In the genomic region with DNA sequence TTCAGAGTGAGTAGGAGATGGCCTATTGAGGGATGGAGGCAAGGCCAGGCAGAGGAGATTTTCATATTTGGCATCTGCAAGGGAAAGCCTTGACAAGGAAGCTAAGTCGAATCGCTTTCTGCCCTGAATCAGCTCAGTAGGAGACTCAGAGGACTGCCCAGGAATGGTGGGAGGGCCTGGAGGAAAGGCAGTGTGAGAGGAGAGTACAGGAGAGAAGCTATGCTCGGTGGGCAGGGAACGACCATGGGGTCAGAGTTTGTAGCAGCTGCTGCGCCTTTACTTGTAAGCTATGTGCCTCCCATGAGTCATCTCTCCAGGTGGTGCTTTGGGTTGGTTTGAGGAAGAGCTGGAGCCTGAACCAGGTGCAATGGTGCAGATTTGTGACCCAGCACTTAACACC, we compare ENCODE assay signal across 8 mouse cellular contexts. TPM values are rescaled to one million over a fixed set of nuclear protein-coding genes. Genes with fewer than 3 reads are reported as not detected.
DNase-seq lines count a peak whose midpoint lies in the region; ATAC-seq and TF ChIP-seq lines count a peak whose summit lies in the region.

No protein-coding gene starts in this region.

- no peak for ATAC-seq in embryonic facial prominence, embryonic 14.5 days (ENCODE audit: low read depth)
- no peak for ATAC-seq in intestine, embryonic 16.5 days
- ATAC-seq in neural tube, embryonic 13.5 days (ENCODE audit: low read depth): no peak

- H3K9ac ChIP-seq in embryonic facial prominence, embryonic 14.5 days (ENCODE audit: low read depth, low read length): peak overlapping the region; percentile 98; the same call in 1 of the 2 replicates
- H3K9ac ChIP-seq in intestine, embryonic 16.5 days (ENCODE audit: low read depth, low read length): peak overlapping the region; percentile 38; the same call in 1 of the 2 replicates
- H3K9ac ChIP-seq in neural tube, embryonic 13.5 days: peak overlapping the region; percentile 99

- no peak overlapping the region; the same call in 1 of the 2 replicates for H3K4me3 ChIP-seq in layer of hippocampus, adult 2 months
- H3K4me3 ChIP-seq in embryonic facial prominence, embryonic 14.5 days (ENCODE audit: low read depth, low read length): peak overlapping the region; percentile 91
- peak overlapping the region; percentile 12 for H3K4me3 ChIP-seq in intestine, embryonic 16.5 days (ENCODE audit: low read length)
- peak overlapping the region; percentile 100 for H3K4me3 ChIP-seq in neural tube, embryonic 13.5 days

- peaks cover 19% of the 10 kb centered on the region for H3K4me1 ChIP-seq in embryonic facial prominence, embryonic 14.5 days (ENCODE audit: control insufficient read depth, insufficient read depth, low read length)
- peaks cover 22% of the 10 kb centered on the region for H3K4me1 ChIP-seq in intestine, embryonic 16.5 days (ENCODE audit: control insufficient read depth, insufficient read depth, low read length)
- H3K4me1 ChIP-seq in neural tube, embryonic 13.5 days (replicated peaks): peaks cover 38% of the 10 kb centered on the region

- no peaks in the 10 kb centered on the region for H3K27me3 ChIP-seq in embryonic facial prominence, embryonic 14.5 days (replicated peaks; ENCODE audit: control insufficient read depth, insufficient read depth, low read length)
- no peaks in the 10 kb centered on the region for H3K27me3 ChIP-seq in intestine, embryonic 16.5 days (replicated peaks; ENCODE audit: control insufficient read depth, insufficient read depth, low read length)
- H3K27me3 ChIP-seq in neural tube, embryonic 13.5 days: no peaks in the 10 kb centered on the region

- 31% methylated on average over 5 of the region's 5 CpGs for WGBS in embryonic facial prominence, embryonic 14.5 days
- WGBS in intestine, embryonic 16.5 days: 48% methylated on average over 5 of the region's 5 CpGs
- WGBS in neural tube, embryonic 13.5 days: 41% methylated on average over 5 of the region's 5 CpGs

- no peak for DNase-seq in layer of hippocampus, adult 2 months (ENCODE audit: low spot score in 2 of 2)
- DNase-seq in layer of hippocampus, postnatal 10 days (ENCODE audit: low spot score in 2 of 2): no peak
- DNase-seq in embryonic facial prominence, embryonic 14.5 days (ENCODE audit: low spot score): no peak
- DNase-seq in embryo, embryonic 10 days (ENCODE audit: low spot score): no peak
- DNase-seq in retina, postnatal 1 day: no peak
- no peak for DNase-seq in left cerebral cortex, postnatal 14 days (ENCODE audit: low spot score in 2 of 2)

- peak overlapping the region; percentile 88 for H3K4me2 ChIP-seq in embryonic facial prominence, embryonic 14.5 days (ENCODE audit: low read depth, low read length)
- peak overlapping the region; percentile 64 for H3K4me2 ChIP-seq in intestine, embryonic 16.5 days (ENCODE audit: low read depth, low read length)
- H3K4me2 ChIP-seq in neural tube, embryonic 13.5 days: peak overlapping the region; percentile 86

- H3K36me3 ChIP-seq in embryonic facial prominence, embryonic 14.5 days (ENCODE audit: control insufficient read depth, insufficient read depth, low read length): peaks cover 12% of the 10 kb centered on the region; the same call in 1 of the 2 replicates
- no peaks in the 10 kb centered on the region; the same call in none of the 2 replicates for H3K36me3 ChIP-seq in intestine, embryonic 16.5 days (ENCODE audit: control insufficient read depth, insufficient read depth, low read length)
- peaks cover 27% of the 10 kb centered on the region for H3K36me3 ChIP-seq in neural tube, embryonic 13.5 days

- intact Hi-C loops in left cerebral cortex, postnatal 14 days (cut with DNase I): no loop called here

- no peak for TF ChIP-seq CTCF in layer of hippocampus, adult 2 months (conservative IDR thresholded peaks at IDR 0.05)

- no peaks in the 10 kb centered on the region for H3K9me3 ChIP-seq in embryonic facial prominence, embryonic 14.5 days (ENCODE audit: control insufficient read depth, low read length)
- H3K9me3 ChIP-seq in intestine, embryonic 16.5 days (ENCODE audit: control insufficient read depth, low read length): no peaks in the 10 kb centered on the region
- H3K9me3 ChIP-seq in neural tube, embryonic 13.5 days: no peaks in the 10 kb centered on the region

- peak overlapping the region; percentile 32; the same call in 1 of the 2 replicates for H3K27ac ChIP-seq in layer of hippocampus, adult 2 months
- no peak overlapping the region for H3K27ac ChIP-seq in embryonic facial prominence, embryonic 14.5 days (replicated peaks; ENCODE audit: low read depth, low read length)
- H3K27ac ChIP-seq in intestine, embryonic 16.5 days (ENCODE audit: low read length): no peak overlapping the region
- peak overlapping the region; percentile 99; the same call in 1 of the 2 replicates for H3K27ac ChIP-seq in neural tube, embryonic 13.5 days (replicated peaks)

RNA-seq across cellular contexts. Expression of a gene that starts 1.7 kb away (rescaled TPM):
- total RNA-seq in layer of hippocampus, adult 2 months (2021): 100 to 1,000 TPM; 333 to 394 TPM
- total RNA-seq in layer of hippocampus, postnatal 10 days (2021): 100 to 1,000 TPM; 332 TPM
- polyA plus RNA-seq in embryonic facial prominence, embryonic 14.5 days (2014; fragmentation: Nextera tagmentation; extraction: Ambion mirVana): 283 and 350 TPM in 2 replicates
- polyA plus RNA-seq in intestine, embryonic 16.5 days (2015; fragmentation: Nextera tagmentation; extraction: Ambion mirVana): 499 and 529 TPM in 2 replicates
- polyA plus RNA-seq in neural tube, embryonic 13.5 days (2015; fragmentation: Nextera tagmentation; extraction: Ambion mirVana): 624 and 700 TPM in 2 replicates
- 100 to 1,000 TPM; 288 to 295 TPM for total RNA-seq in left cerebral cortex, postnatal 14 days (2021)

RNA-seq across cellular contexts. Expression of a gene that starts 2.1 kb away (rescaled TPM):
- total RNA-seq in layer of hippocampus, adult 2 months (2021): 10 to 100 TPM; 19.7 to 19.8 TPM
- total RNA-seq in layer of hippocampus, postnatal 10 days (2021): 10 to 100 TPM; 22.7 to 23.2 TPM
- polyA plus RNA-seq in embryonic facial prominence, embryonic 14.5 days (2014; fragmentation: Nextera tagmentation; extraction: Ambion mirVana): 21.8 and 26.5 TPM in 2 replicates
- polyA plus RNA-seq in intestine, embryonic 16.5 days (2015; fragmentation: Nextera tagmentation; extraction: Ambion mirVana): 27.8 and 32.5 TPM in 2 replicates
- polyA plus RNA-seq in neural tube, embryonic 13.5 days (2015; fragmentation: Nextera tagmentation; extraction: Ambion mirVana): 26.2 and 32.7 TPM in 2 replicates
- total RNA-seq in left cerebral cortex, postnatal 14 days (2021): 10 to 100 TPM; 21.7 to 24.6 TPM

RNA-seq across cellular contexts. Expression of a gene that starts 35.7 kb away (rescaled TPM):
- 10 to 100 TPM; 93.6 to 97.7 TPM for total RNA-seq in layer of hippocampus, adult 2 months (2021)
- 10 to 100 TPM; 50.2 to 54.7 TPM for total RNA-seq in layer of hippocampus, postnatal 10 days (2021)
- 33.8 and 38.1 TPM in 2 replicates for polyA plus RNA-seq in embryonic facial prominence, embryonic 14.5 days (2014; fragmentation: Nextera tagmentation; extraction: Ambion mirVana)
- polyA plus RNA-seq in intestine, embryonic 16.5 days (2015; fragmentation: Nextera tagmentation; extraction: Ambion mirVana): 17.5 and 21.0 TPM in 2 replicates
- polyA plus RNA-seq in neural tube, embryonic 13.5 days (2015; fragmentation: Nextera tagmentation; extraction: Ambion mirVana): 25.2 and 26.3 TPM in 2 replicates
- total RNA-seq in left cerebral cortex, postnatal 14 days (2021): 10 to 100 TPM; 60.9 to 70.2 TPM

RNA-seq across cellular contexts. Expression of a gene that starts 42.9 kb away (rescaled TPM):
- total RNA-seq in layer of hippocampus, adult 2 months (2021): 10 to 100 TPM; 87.7 to 95.3 TPM
- total RNA-seq in layer of hippocampus, postnatal 10 days (2021): 10 to 100 TPM; 35.7 to 39.8 TPM
- 3.8 and 4.8 TPM in 2 replicates for polyA plus RNA-seq in embryonic facial prominence, embryonic 14.5 days (2014; fragmentation: Nextera tagmentation; extraction: Ambion mirVana)
- 0.69 and 0.71 TPM in 2 replicates for polyA plus RNA-seq in intestine, embryonic 16.5 days (2015; fragmentation: Nextera tagmentation; extraction: Ambion mirVana)
- 0.64 and 0.99 TPM in 2 replicates for polyA plus RNA-seq in neural tube, embryonic 13.5 days (2015; fragmentation: Nextera tagmentation; extraction: Ambion mirVana)
- total RNA-seq in left cerebral cortex, postnatal 14 days (2021): 10 to 100 TPM; 61.7 to 63.2 TPM

RNA-seq across cellular contexts. Expression of a gene that starts 51.3 kb away (rescaled TPM):
- 1 to 10 TPM; 4.2 to 4.9 TPM for total RNA-seq in layer of hippocampus, adult 2 months (2021)
- total RNA-seq in layer of hippocampus, postnatal 10 days (2021): 10 to 100 TPM; 41.3 to 45.4 TPM
- polyA plus RNA-seq in embryonic facial prominence, embryonic 14.5 days (2014; fragmentation: Nextera tagmentation; extraction: Ambion mirVana): 38.0 and 41.9 TPM in 2 replicates
- polyA plus RNA-seq in intestine, embryonic 16.5 days (2015; fragmentation: Nextera tagmentation; extraction: Ambion mirVana): 112 and 120 TPM in 2 replicates
- polyA plus RNA-seq in neural tube, embryonic 13.5 days (2015; fragmentation: Nextera tagmentation; extraction: Ambion mirVana): 16.5 and 18.9 TPM in 2 replicates
- 10 to 100 TPM; 27.6 to 32.5 TPM for total RNA-seq in left cerebral cortex, postnatal 14 days (2021)

Comparison
In these comparisons a context has a peak if more than half of its experiments do, and no peak if none do; other contexts are left out.
1. H3K27ac ChIP-seq: peak in layer of hippocampus, adult 2 months (single experiment) and neural tube, embryonic 13.5 days (single experiment); none in embryonic facial prominence, embryonic 14.5 days (single experiment) and intestine, embryonic 16.5 days (single experiment).
2. H3K9ac ChIP-seq: peak in every context shown above with its lines; median percentile 99 in neural tube, embryonic 13.5 days; 98 in embryonic facial prominence, embryonic 14.5 days; 38 in intestine, embryonic 16.5 days.
3. Peak in every context shown above with its lines, with median percentiles within 50 percentile points of each other: H3K4me2 ChIP-seq.